Mouse (Mus musculus): ENCODE data around the gene Fbxl15. TPM values are rescaled to one million over a fixed set of nuclear protein-coding genes. Genes with fewer than 3 reads are reported as not detected.

Gene Fbxl15
- polyA plus RNA-seq, 1 experiment, result 18.6 TPM

DNA sequence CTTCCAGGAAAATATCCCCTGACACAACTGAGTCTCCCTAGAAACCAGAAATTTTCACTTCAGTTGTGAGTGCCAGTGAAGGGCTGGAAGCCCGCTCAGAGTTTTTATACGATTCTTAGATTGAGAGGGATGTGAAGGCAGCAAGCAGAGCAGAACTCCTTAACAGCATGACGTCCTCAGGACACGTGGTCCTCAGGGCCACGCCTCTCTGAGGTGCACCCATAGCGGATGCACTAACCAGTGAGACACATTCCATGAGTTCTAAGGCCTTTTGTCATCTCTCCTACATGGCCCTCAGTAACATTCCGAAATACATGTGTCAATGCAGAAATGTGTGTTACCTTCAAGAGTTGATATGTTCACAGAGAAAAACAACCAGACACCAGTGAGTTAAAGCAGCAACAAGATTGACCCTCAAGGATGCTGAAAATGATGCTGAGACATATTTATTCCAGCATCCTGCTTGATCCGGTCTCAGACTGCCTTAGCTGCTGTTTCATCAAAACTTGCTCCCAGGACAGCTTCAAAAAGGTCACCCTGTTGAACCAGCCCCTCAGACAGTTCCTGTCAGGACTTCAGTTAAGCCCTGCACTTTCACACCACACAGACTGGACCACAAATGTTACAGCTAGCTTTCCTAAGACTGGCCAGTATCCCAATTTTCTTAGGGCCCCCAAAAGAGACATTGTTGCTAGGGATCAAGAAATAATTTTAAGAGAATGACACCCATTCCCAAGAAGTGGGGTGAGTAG is 27.5 kb upstream of the Fbxl15 start:
- no peaks in the 10 kb centered on the region for H3K36me3 ChIP-seq (replicated peaks; ENCODE audit: low read length)
- TF ChIP-seq GATA1 (IDR thresholded peaks at IDR 0.05; ENCODE audit: borderline replicate concordance, low read length) (no peak), FLI1 (IDR thresholded peaks at IDR 0.05; ENCODE audit: low read length) (no peak)

DNA sequence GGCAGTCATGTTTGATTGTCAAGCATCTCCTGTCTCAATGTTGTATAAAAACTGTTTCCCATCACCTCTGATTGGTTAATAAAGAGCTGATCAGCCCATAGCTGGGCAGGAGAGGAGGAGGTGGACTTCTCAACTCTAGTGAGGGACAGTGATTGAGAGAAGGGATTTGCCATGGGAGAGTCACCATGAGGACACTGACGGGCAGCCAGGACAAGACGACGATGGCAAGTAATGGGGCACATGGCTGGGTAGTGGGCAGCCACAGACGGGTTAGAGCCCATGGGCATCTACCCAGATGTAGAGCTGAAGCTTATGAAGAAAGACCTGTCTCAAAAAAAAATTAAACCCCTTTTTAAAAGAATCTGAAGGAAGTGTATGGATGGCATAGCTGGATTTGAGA is 25.4 kb upstream of the Fbxl15 start:
- peak overlapping the region; percentile 79 for H3K4me3 ChIP-seq (replicated peaks)
- H3K4me1 ChIP-seq, result peaks cover 33% of the 10 kb centered on the region
- TF ChIP-seq GATA1 (IDR thresholded peaks at IDR 0.05; ENCODE audit: borderline replicate concordance, low read length), result no peak
- TF ChIP-seq FLI1 (IDR thresholded peaks at IDR 0.05; ENCODE audit: low read length), result no peak
- H3K27me3 ChIP-seq (replicated peaks), result peaks cover 20% of the 10 kb centered on the region
- no peaks in the 10 kb centered on the region for H3K9me3 ChIP-seq
- H3K36me3 ChIP-seq (replicated peaks; ENCODE audit: low read length), result peaks cover 10% of the 10 kb centered on the region

More for the DNA sequence above, 27.5 kb upstream of the Fbxl15 start:
- Histone ChIP-seq H3K9me3 (no peaks in the 10 kb centered on the region), H3K4me1 (peaks cover 19% of the 10 kb centered on the region), H3K4me3 (replicated peaks) (no peak overlapping the region), H3K27me3 (replicated peaks) (peaks cover 14% of the 10 kb centered on the region)

GRCm38 (mm10) chr19:46303251-46304215 is 24.5 kb upstream of the Fbxl15 start:
- peaks cover 19% of the 10 kb centered on the region for H3K36me3 ChIP-seq (replicated peaks; ENCODE audit: low read length)
- no peak for TF ChIP-seq FLI1 (IDR thresholded peaks at IDR 0.05; ENCODE audit: low read length)
- no peak for TF ChIP-seq GATA1 (IDR thresholded peaks at IDR 0.05; ENCODE audit: borderline replicate concordance, low read length)
- peak overlapping the region; percentile 100 for H3K4me3 ChIP-seq (replicated peaks)
- H3K4me1 ChIP-seq, result peaks cover 38% of the 10 kb centered on the region
- no peaks in the 10 kb centered on the region for H3K9me3 ChIP-seq
- H3K27me3 ChIP-seq (replicated peaks), result peaks cover 22% of the 10 kb centered on the region

GRCm38 (mm10) chr19:46304216-46304841 is 23.7 kb upstream of the Fbxl15 start, which contains the start of gene Nfkb2:
Nfkb2 (plus strand) TSS chr19:46304320.
- Histone ChIP-seq H3K4me3 (replicated peaks) (peak within 1 kb of the TSS; percentile 100), H3K9me3 (no peaks in the 10 kb centered on the region), H3K36me3 (replicated peaks; ENCODE audit: low read length) (peaks cover 24% of the 10 kb centered on the region), H3K4me1 (peaks cover 46% of the 10 kb centered on the region), H3K27me3 (replicated peaks) (peaks cover 23% of the 10 kb centered on the region)
- TF ChIP-seq FLI1 (IDR thresholded peaks at IDR 0.05; ENCODE audit: low read length), result no peak
- TF ChIP-seq GATA1 (IDR thresholded peaks at IDR 0.05; ENCODE audit: borderline replicate concordance, low read length), result no peak

DNA sequence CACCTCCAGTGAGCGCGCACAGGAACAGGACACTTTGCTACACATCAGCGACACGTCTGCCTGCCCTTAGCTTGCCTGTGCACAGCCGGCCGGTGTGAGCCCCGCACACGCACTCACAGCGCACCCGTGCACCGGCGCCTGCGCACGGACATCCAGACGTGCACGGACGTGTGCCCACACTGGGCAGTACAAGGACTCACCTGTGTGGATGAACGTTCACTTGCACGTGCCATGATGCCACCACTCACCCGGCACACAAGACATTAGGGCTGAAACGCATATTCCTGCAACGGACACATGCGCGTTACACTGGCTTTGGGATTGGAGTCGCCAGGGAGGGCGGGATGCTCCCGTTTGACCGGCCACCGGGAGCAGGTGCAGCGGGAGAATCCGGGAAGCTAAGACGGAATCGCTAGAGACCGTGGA is 23.1 kb upstream of the Fbxl15 start:
- peaks cover 27% of the 10 kb centered on the region for H3K27me3 ChIP-seq (replicated peaks)
- no peaks in the 10 kb centered on the region for H3K9me3 ChIP-seq
- TF ChIP-seq GATA1 (IDR thresholded peaks at IDR 0.05; ENCODE audit: borderline replicate concordance, low read length) (no peak), FLI1 (IDR thresholded peaks at IDR 0.05; ENCODE audit: low read length) (no peak)
- H3K4me1 ChIP-seq, result peaks cover 51% of the 10 kb centered on the region
- H3K4me3 ChIP-seq (replicated peaks), result peak overlapping the region; percentile 100
- H3K36me3 ChIP-seq (replicated peaks; ENCODE audit: low read length), result peaks cover 30% of the 10 kb centered on the region

- Histone ChIP-seq H3K36me3 (replicated peaks; ENCODE audit: low read length) (peaks cover 37% of the 10 kb centered on the region), H3K9me3 (no peaks in the 10 kb centered on the region), H3K4me3 (replicated peaks) (peak overlapping the region; percentile 100), H3K27me3 (replicated peaks) (peaks cover 26% of the 10 kb centered on the region), H3K4me1 (peaks cover 51% of the 10 kb centered on the region)
- no peak for TF ChIP-seq GATA1 (IDR thresholded peaks at IDR 0.05; ENCODE audit: borderline replicate concordance, low read length)
- TF ChIP-seq FLI1 (IDR thresholded peaks at IDR 0.05; ENCODE audit: low read length), result no peak
These were observed 22.3 kb upstream of the Fbxl15 start for GRCm38 (mm10) chr19:46305432-46306267.

DNA sequence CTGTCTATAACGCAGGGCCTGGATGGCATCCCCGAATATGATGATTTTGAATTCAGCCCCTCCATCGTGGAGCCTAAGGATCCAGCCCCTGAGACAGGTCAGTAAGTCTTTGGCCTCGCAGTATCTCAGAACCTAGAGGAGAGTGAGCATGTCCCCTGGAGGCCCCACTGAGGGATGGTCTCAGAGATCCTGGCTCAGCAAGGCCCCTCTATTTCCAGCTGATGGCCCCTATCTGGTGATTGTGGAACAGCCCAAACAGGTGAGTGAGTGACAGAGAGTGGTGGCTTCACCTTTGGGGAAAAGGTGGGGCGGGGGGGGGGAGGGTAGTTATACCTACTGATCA is 21.7 kb upstream of the Fbxl15 start:
- peaks cover 28% of the 10 kb centered on the region for H3K27me3 ChIP-seq (replicated peaks)
- H3K4me3 ChIP-seq (replicated peaks), result peak overlapping the region; percentile 100
- H3K36me3 ChIP-seq (replicated peaks; ENCODE audit: low read length), result peaks cover 43% of the 10 kb centered on the region
- peaks cover 51% of the 10 kb centered on the region for H3K4me1 ChIP-seq
- no peaks in the 10 kb centered on the region for H3K9me3 ChIP-seq
- TF ChIP-seq GATA1 (IDR thresholded peaks at IDR 0.05; ENCODE audit: borderline replicate concordance, low read length), result no peak
- TF ChIP-seq FLI1 (IDR thresholded peaks at IDR 0.05; ENCODE audit: low read length), result no peak

DNA sequence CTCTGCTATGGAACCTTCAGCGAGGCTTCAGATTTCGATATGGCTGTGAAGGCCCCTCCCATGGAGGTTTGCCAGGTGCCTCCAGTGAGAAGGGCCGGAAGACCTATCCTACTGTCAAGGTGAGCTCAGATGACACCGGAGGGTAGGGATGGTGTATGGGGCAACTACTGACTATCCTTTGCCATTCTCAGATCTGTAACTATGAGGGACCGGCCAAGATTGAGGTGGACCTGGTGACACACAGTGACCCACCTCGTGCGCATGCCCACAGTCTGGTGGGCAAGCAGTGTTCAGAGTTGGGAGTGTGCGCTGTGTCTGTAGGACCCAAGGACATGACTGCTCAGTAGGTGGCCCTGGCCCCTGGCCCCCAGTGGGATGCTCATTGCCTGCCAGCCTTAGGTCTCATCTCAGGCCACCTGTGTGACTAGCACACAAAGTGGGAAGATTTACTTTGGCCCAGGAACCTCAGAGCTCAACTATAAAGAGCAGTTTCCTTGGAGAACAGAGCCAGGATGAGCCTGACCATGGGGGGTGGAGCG is 21.2 kb upstream of the Fbxl15 start:
- Histone ChIP-seq H3K9me3 (no peaks in the 10 kb centered on the region), H3K36me3 (replicated peaks; ENCODE audit: low read length) (peaks cover 49% of the 10 kb centered on the region), H3K4me1 (peaks cover 51% of the 10 kb centered on the region), H3K4me3 (replicated peaks) (peak overlapping the region; percentile 100), H3K27me3 (replicated peaks) (peaks cover 28% of the 10 kb centered on the region)
- TF ChIP-seq FLI1 (IDR thresholded peaks at IDR 0.05; ENCODE audit: low read length), result no peak
- no peak for TF ChIP-seq GATA1 (IDR thresholded peaks at IDR 0.05; ENCODE audit: borderline replicate concordance, low read length)

Data from megakaryocyte, embryonic 14.5 days (primary cell).